Mouse (Mus musculus): ENCODE data around the gene Carns1. TPM values are rescaled to one million over a fixed set of nuclear protein-coding genes. Genes with fewer than 3 reads are reported as not detected.

Gene Carns1
- polyA plus RNA-seq, 1 experiment from 2014 or later: 0.90 TPM

- Histone ChIP-seq H3K9me3 (ENCODE audit: control insufficient read depth) (no peaks in the 10 kb centered on the region), H3K27ac (ENCODE audit: low read depth, low read length) (no peak overlapping the region), H3K4me2 (replicated peaks; ENCODE audit: low read depth) (no peak overlapping the region), H3K27me3 (replicated peaks; ENCODE audit: control insufficient read depth, insufficient read depth, low read length) (no peaks in the 10 kb centered on the region), H3K4me1 (replicated peaks; ENCODE audit: control insufficient read depth, insufficient read depth, low read length) (peaks cover 14% of the 10 kb centered on the region), H3K4me3 (ENCODE audit: low read depth, low read length) (no peak overlapping the region), H3K9ac (ENCODE audit: low read depth, low read length) (no peak overlapping the region), H3K36me3 (ENCODE audit: control insufficient read depth, insufficient read depth) (peaks cover 46% of the 10 kb centered on the region)
- TF ChIP-seq CTCF (IDR thresholded peaks at IDR 0.05; ENCODE audit: low read depth): no peak
- WGBS: 42% methylated on average over 2 of the region's 2 CpGs
- no peak for ATAC-seq
These were observed 20.8 kb upstream of the Carns1 start for GRCm38 (mm10) chr19:4196048-4196447.

- no peak overlapping the region for H3K9ac ChIP-seq (ENCODE audit: low read depth, low read length)
- H3K4me2 ChIP-seq (replicated peaks; ENCODE audit: low read depth): no peak overlapping the region
- no peak for TF ChIP-seq CTCF (IDR thresholded peaks at IDR 0.05; ENCODE audit: low read depth)
- H3K4me1 ChIP-seq (replicated peaks; ENCODE audit: control insufficient read depth, insufficient read depth, low read length): peaks cover 9% of the 10 kb centered on the region
- H3K36me3 ChIP-seq (ENCODE audit: control insufficient read depth, insufficient read depth): peaks cover 46% of the 10 kb centered on the region
- no peaks in the 10 kb centered on the region for H3K9me3 ChIP-seq (ENCODE audit: control insufficient read depth)
- H3K27me3 ChIP-seq (replicated peaks; ENCODE audit: control insufficient read depth, insufficient read depth, low read length): no peaks in the 10 kb centered on the region
- no peak for ATAC-seq
- 76% methylated on average over 12 of the region's 12 CpGs for WGBS
- no peak overlapping the region for H3K4me3 ChIP-seq (ENCODE audit: low read depth, low read length)
- H3K27ac ChIP-seq (ENCODE audit: low read depth, low read length): no peak overlapping the region
These were observed 19.7 kb upstream of the Carns1 start for GRCm38 (mm10) chr19:4194776-4195650.

DNA sequence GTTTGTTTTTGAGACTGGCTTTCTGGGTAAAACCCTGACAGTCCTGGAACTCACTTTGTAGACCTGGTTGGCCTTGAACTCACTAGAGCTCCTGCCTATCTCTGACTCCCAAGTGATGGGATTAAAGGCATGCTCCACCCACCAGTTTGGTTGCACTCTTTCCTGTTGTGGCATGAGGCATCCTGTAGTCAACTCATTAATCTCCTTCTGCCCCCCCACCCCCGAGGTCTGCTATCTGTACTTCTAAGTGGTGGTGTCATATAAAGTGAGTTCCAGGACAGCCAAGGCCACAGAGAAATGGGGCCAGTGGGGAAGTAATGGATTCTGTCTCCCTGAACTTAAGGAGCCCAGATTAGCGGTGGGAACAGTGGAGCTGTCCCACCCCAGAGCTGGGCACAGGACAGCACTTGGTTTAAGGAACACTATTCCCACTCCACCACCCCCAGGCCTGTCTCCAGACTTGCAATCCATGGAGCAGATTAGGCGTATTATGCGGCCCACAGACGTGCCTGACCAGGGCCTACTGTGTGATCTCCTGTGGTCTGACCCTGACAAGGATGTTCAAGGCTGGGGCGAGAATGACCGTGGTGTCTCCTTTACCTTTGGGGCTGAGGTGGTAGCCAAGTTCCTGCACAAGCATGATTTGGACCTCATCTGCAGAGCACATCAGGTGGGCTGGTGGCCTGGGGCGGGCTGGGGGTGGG lies 18.9 kb upstream of the Carns1 start:
- Histone ChIP-seq H3K27ac (ENCODE audit: low read depth, low read length) (no peak overlapping the region), H3K9me3 (ENCODE audit: control insufficient read depth) (no peaks in the 10 kb centered on the region), H3K36me3 (ENCODE audit: control insufficient read depth, insufficient read depth) (peaks cover 39% of the 10 kb centered on the region), H3K4me1 (replicated peaks; ENCODE audit: control insufficient read depth, insufficient read depth, low read length) (peaks cover 9% of the 10 kb centered on the region), H3K9ac (ENCODE audit: low read depth, low read length) (no peak overlapping the region), H3K4me3 (ENCODE audit: low read depth, low read length) (no peak overlapping the region), H3K27me3 (replicated peaks; ENCODE audit: control insufficient read depth, insufficient read depth, low read length) (no peaks in the 10 kb centered on the region), H3K4me2 (replicated peaks; ENCODE audit: low read depth) (no peak overlapping the region)
- no peak for TF ChIP-seq CTCF (IDR thresholded peaks at IDR 0.05; ENCODE audit: low read depth)
- WGBS: 73% methylated on average over 8 of the region's 8 CpGs
- ATAC-seq: no peak

DNA sequence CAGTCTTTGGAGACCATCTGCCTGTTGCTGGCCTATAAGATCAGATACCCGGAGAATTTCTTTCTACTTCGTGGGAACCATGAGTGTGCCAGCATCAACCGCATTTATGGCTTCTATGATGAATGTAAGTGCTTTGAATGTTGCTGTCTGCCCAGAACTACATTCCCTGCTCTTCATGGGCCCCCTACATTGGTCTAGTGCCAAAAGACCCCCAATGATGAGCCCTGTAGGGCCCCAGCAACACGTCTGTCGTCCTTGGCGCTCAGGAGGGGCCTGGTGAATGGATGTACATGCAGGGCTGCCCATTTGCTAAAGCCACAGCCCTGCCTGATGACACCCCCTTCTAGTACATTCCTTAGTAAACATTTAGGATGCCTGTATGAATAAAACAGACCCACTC lies 17.9 kb upstream of the Carns1 start:
- Histone ChIP-seq H3K4me2 (replicated peaks; ENCODE audit: low read depth) (peak overlapping the region; percentile 75), H3K4me3 (ENCODE audit: low read depth, low read length) (peak overlapping the region; percentile 93), H3K27me3 (replicated peaks; ENCODE audit: control insufficient read depth, insufficient read depth, low read length) (no peaks in the 10 kb centered on the region), H3K36me3 (ENCODE audit: control insufficient read depth, insufficient read depth) (peaks cover 38% of the 10 kb centered on the region), H3K4me1 (replicated peaks; ENCODE audit: control insufficient read depth, insufficient read depth, low read length) (peaks cover 9% of the 10 kb centered on the region), H3K9ac (ENCODE audit: low read depth, low read length) (peak overlapping the region; percentile 92), H3K27ac (ENCODE audit: low read depth, low read length) (peak overlapping the region; percentile 94; the same call in 1 of the 2 replicates), H3K9me3 (ENCODE audit: control insufficient read depth) (no peaks in the 10 kb centered on the region)
- no peak for TF ChIP-seq CTCF (IDR thresholded peaks at IDR 0.05; ENCODE audit: low read depth)
- no peak for ATAC-seq
- WGBS: 37% methylated on average over 6 of the region's 6 CpGs

GRCm38 (mm10) chr19:4192251-4192985 lies 17.1 kb upstream of the Carns1 start:
- Histone ChIP-seq H3K36me3 (ENCODE audit: control insufficient read depth, insufficient read depth) (peaks cover 35% of the 10 kb centered on the region), H3K27ac (ENCODE audit: low read depth, low read length) (peak overlapping the region; percentile 94), H3K4me3 (ENCODE audit: low read depth, low read length) (peak overlapping the region; percentile 93), H3K4me2 (replicated peaks; ENCODE audit: low read depth) (peak overlapping the region; percentile 75), H3K9me3 (ENCODE audit: control insufficient read depth) (no peaks in the 10 kb centered on the region), H3K27me3 (replicated peaks; ENCODE audit: control insufficient read depth, insufficient read depth, low read length) (no peaks in the 10 kb centered on the region), H3K4me1 (replicated peaks; ENCODE audit: control insufficient read depth, insufficient read depth, low read length) (peaks cover 9% of the 10 kb centered on the region), H3K9ac (ENCODE audit: low read depth, low read length) (peak overlapping the region; percentile 92)
- peak; percentile 37 for ATAC-seq
- no peak for TF ChIP-seq CTCF (IDR thresholded peaks at IDR 0.05; ENCODE audit: low read depth)
- under 1% methylated on average over 44 of the region's 52 CpGs for WGBS

Measured in intestine, postnatal 0 days (tissue).